Mouse (Mus musculus): ENCODE data around the gene Bend5. TPM values are rescaled to one million over a fixed set of nuclear protein-coding genes. Genes with fewer than 3 reads are reported as not detected.

Bend5 gene
- polyA plus RNA-seq, 1 experiment from 2014 or later = 1.2 TPM

DNA sequence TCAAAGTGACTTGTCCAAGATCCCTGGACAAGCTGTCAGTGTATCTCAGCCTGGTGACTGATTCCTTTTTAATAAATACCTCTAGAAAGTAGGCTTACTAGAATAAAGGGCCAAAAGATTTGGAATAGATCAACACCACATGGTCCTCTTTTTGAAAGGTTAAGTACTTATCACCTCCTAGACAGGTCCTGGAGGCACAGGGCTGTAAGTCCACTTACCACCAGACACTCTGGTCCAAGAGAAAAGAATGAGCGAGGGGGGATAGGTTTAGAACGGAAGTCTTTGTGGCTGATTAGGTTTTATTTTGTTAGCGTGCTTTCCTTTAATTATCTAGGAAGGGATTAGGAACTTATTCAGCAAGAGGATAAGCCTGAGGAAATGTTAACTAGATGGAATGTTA is 1.7 kb downstream of the Bend5 start:
- Histone ChIP-seq H3K4me1 (replicated peaks) (no peaks in the 10 kb centered on the region), H3K4me2 (no peak overlapping the region), H3K9ac (no peak overlapping the region), H3K4me3 (replicated peaks) (no peak overlapping the region), H3K9me3 (replicated peaks) (no peaks in the 10 kb centered on the region), H3K27ac (no peak overlapping the region), H3K36me3 (no peaks in the 10 kb centered on the region), H3K27me3 (peaks cover 27% of the 10 kb centered on the region)
- ATAC-seq (ENCODE audit: low read depth) (no peak), DNase-seq (no peak)
- 71% methylated on average over 3 of the region's 3 CpGs for WGBS (ENCODE audit: insufficient replicate concordance)

DNA sequence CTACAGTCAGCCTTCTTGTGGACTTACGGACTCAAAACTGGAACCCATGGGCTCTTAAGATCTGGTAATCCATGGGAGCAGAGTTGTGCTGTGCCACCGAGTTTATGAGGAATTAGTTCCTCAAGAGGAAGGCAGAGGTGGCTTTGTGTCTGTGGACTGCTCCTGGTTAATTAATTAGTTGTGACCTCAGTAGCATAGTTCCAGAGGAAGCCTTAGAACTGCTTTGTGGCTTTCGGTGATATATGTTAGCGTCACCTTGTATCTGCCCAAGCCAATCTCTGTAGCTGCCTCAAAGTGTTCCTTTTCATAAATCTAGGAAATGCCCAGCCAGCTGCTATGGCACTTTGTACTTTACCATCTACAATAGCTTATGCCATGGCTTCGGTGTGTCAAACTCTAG is 2.9 kb downstream of the Bend5 start:
- ATAC-seq (ENCODE audit: low read depth) (no peak), DNase-seq (no peak)
- H3K4me1 ChIP-seq (replicated peaks) = no peaks in the 10 kb centered on the region
- 71% methylated on average over 5 of the region's 5 CpGs for WGBS (ENCODE audit: insufficient replicate concordance)
- H3K9me3 ChIP-seq (replicated peaks) = no peaks in the 10 kb centered on the region
- no peak overlapping the region for H3K4me2 ChIP-seq
- H3K36me3 ChIP-seq = no peaks in the 10 kb centered on the region
- no peak overlapping the region for H3K9ac ChIP-seq
- H3K4me3 ChIP-seq (replicated peaks) = no peak overlapping the region
- H3K27ac ChIP-seq = no peak overlapping the region
- H3K27me3 ChIP-seq = peaks cover 27% of the 10 kb centered on the region

DNA sequence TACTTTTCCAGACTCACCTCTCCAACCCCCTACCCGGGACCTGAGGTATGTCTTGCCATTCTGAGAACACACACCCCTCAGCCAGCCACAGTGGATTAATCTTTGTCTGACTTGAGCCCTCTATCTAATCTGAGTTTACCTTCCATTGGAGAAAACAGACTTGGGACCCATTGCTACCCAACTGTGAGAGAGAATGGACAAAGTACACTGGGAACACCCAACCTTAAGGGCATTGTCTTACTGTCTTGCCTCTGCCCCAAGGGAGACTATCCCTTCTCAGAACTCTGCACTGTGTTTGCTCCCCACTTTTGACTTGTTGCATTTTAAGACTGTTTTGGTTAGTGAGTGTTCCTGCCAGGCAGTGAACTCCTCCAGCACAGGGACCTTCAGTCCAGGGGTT is 4.7 kb downstream of the Bend5 start:
- 65% methylated on average over 1 of the region's 1 CpGs for WGBS (ENCODE audit: insufficient replicate concordance)
- Histone ChIP-seq H3K27ac (no peak overlapping the region), H3K9ac (no peak overlapping the region), H3K9me3 (replicated peaks) (no peaks in the 10 kb centered on the region), H3K27me3 (peaks cover 22% of the 10 kb centered on the region), H3K4me3 (replicated peaks) (no peak overlapping the region), H3K4me2 (no peak overlapping the region), H3K4me1 (replicated peaks) (no peaks in the 10 kb centered on the region), H3K36me3 (no peaks in the 10 kb centered on the region)
- DNase-seq = no peak
- no peak for ATAC-seq (ENCODE audit: low read depth)

DNA sequence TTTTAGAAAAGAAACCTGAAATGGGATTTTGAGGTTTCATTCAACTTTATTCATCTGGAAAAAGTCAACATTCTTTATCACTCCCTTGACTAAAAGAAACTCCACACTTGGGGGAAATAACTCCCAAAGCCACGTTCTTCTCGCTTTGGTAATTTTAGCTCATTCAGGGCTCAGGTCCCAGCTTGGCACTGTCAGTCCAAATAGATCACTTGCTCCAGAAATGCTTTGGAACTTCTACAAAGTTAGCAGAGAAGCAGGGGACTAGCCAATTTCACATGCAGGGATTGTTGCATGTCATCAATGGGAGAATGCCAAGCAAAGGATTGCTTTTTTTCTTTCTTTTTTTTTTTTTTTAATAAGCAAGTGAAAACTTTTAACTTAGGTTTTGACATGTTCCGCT is 5.2 kb downstream of the Bend5 start:
- 72% methylated on average over 3 of the region's 3 CpGs for WGBS (ENCODE audit: insufficient replicate concordance)
- no peak overlapping the region for H3K4me3 ChIP-seq (replicated peaks)
- no peak overlapping the region for H3K9ac ChIP-seq
- peaks cover 16% of the 10 kb centered on the region for H3K27me3 ChIP-seq
- no peaks in the 10 kb centered on the region for H3K36me3 ChIP-seq
- H3K9me3 ChIP-seq (replicated peaks) = no peaks in the 10 kb centered on the region
- no peak for DNase-seq
- no peaks in the 10 kb centered on the region for H3K4me1 ChIP-seq (replicated peaks)
- H3K27ac ChIP-seq = no peak overlapping the region
- no peak for ATAC-seq (ENCODE audit: low read depth)
- H3K4me2 ChIP-seq = no peak overlapping the region

DNA sequence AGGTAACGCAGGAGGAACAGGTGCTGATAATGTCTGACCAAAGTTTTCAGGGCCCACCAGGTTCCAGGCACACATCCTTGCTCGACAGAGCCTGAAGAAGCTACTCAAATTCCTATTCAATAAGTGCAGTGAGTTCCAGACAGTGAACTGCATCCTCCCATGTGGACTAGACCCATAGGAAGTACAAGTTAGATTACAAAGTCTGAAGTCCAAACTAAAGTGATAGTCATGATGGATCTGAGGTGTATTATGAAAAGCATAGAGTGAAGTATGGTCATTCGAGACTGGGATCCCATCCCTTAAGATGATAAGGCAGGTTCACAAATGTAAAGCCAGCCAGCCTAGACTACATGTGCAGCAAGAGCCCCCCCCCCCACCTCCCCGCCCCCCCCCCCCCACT is 6.1 kb downstream of the Bend5 start:
- Histone ChIP-seq H3K36me3 (no peaks in the 10 kb centered on the region), H3K4me2 (no peak overlapping the region), H3K9me3 (replicated peaks) (no peaks in the 10 kb centered on the region), H3K27ac (no peak overlapping the region), H3K27me3 (peaks cover 7% of the 10 kb centered on the region), H3K4me3 (replicated peaks) (no peak overlapping the region), H3K4me1 (replicated peaks) (no peaks in the 10 kb centered on the region), H3K9ac (no peak overlapping the region)
- ATAC-seq (ENCODE audit: low read depth) (no peak), DNase-seq (no peak)
- WGBS (ENCODE audit: insufficient replicate concordance) = 60% methylated on average over 4 of the region's 4 CpGs

DNA sequence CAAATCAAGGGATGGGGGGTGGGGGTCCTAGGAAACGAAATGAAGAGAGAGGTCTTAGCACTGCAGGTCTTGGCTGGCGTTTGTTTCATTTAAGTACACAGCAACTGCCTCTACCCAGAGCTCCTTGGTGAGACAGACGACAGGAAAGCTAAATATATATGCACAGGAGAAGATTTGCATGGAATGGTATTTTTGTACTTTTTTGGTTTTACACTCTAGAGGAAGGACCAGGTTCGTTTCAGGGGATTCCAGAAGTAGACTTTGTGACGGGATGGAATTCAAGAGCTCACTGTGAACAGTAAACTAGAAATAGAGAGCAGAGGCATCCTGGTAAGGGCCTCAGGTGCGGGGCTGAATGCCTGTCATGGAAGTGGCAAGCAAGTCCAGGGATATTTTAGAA is 7.0 kb downstream of the Bend5 start:
- Histone ChIP-seq H3K27ac (no peak overlapping the region), H3K27me3 (no peaks in the 10 kb centered on the region; the same call in 1 of the 2 replicates), H3K4me1 (replicated peaks) (no peaks in the 10 kb centered on the region), H3K4me2 (no peak overlapping the region), H3K9me3 (replicated peaks) (no peaks in the 10 kb centered on the region), H3K9ac (no peak overlapping the region), H3K4me3 (replicated peaks) (no peak overlapping the region), H3K36me3 (no peaks in the 10 kb centered on the region)
- DNase-seq (no peak), ATAC-seq (ENCODE audit: low read depth) (no peak)
- 60% methylated on average over 6 of the region's 6 CpGs for WGBS (ENCODE audit: insufficient replicate concordance)

DNA sequence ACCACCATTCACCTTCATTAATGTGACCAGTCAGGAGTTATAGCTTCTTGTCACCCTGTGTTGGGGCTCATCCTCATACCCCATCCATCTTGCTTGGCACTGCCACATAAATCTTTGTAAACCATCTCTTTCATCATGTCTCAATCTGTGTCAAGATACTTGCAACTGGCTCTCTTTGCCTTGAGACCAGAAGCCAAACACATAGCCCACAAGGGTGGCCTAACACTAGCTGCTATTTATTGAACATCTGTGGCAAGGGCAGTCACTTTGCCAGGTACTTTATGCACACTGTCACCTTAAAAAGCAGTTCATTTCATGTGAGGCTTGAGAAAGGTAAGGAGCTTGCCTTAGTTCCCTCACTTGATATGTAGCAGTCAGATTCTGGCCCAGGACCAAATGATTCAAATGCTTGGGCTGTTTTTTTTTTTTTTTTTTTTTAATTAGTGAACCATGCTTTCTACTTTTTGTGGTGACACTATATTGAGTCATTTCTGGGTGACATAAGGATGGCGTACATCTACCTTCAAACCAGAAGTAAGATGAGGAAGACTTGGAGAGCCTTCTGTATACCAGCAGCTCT is 9.7 kb downstream of the Bend5 start:
- no peaks in the 10 kb centered on the region for H3K27me3 ChIP-seq
- no peaks in the 10 kb centered on the region for H3K4me1 ChIP-seq (replicated peaks)
- H3K36me3 ChIP-seq = no peaks in the 10 kb centered on the region
- no peak overlapping the region for H3K4me3 ChIP-seq (replicated peaks)
- H3K27ac ChIP-seq = no peak overlapping the region
- no peaks in the 10 kb centered on the region for H3K9me3 ChIP-seq (replicated peaks)
- 74% methylated on average over 1 of the region's 1 CpGs for WGBS (ENCODE audit: insufficient replicate concordance)
- no peak overlapping the region for H3K4me2 ChIP-seq
- H3K9ac ChIP-seq = no peak overlapping the region
- ATAC-seq (ENCODE audit: low read depth) = no peak
- DNase-seq = no peak

DNA sequence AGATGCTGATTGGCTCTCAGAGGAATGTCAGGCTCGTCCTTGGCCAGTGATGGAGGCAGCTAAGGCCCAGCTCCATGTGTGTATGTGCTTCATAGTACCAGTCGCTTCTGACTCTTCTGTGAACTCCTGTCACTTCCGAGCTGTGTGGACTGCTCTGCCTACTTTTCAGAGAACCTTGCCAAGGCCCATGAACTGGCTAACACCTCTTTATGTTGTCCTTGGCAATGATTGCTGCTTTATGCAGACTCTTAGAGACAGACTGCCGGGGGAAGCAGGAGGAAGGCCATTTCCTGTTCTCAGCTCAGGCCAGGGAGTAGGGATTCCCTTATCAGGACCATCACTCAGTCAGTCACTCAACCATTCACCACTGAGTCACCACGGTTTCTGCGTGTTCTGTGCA is 10.4 kb downstream of the Bend5 start:
- Histone ChIP-seq H3K4me2 (no peak overlapping the region), H3K9ac (no peak overlapping the region), H3K9me3 (replicated peaks) (no peaks in the 10 kb centered on the region), H3K36me3 (no peaks in the 10 kb centered on the region), H3K27ac (no peak overlapping the region), H3K4me3 (replicated peaks) (no peak overlapping the region), H3K27me3 (no peaks in the 10 kb centered on the region), H3K4me1 (replicated peaks) (no peaks in the 10 kb centered on the region)
- WGBS (ENCODE audit: insufficient replicate concordance) = 35% methylated on average over 6 of the region's 6 CpGs
- ATAC-seq (ENCODE audit: low read depth) (no peak), DNase-seq (no peak)

DNA sequence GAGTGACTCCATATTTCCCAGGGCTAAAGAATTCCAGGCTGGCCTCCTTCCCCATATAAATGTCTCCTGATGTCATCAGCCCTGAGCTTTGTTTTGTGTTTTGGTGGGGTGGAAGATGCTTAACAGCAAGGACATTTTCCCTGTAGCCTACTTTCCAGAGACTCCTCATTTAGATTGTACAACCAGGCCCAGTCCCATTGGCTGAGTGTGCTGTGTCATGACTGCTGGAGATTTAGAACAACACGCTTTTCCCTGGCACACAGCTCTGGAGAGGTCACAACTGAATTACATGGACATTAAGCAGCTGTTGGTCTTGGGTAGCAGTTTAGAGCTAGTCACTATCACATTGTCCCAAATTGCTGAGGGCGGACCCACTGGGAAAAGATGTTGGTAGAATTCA is 16.4 kb downstream of the Bend5 start:
- H3K27ac ChIP-seq = no peak overlapping the region
- no peak for DNase-seq
- no peak for ATAC-seq (ENCODE audit: low read depth)
- no peak overlapping the region for H3K9ac ChIP-seq
- no peaks in the 10 kb centered on the region for H3K36me3 ChIP-seq
- H3K4me1 ChIP-seq (replicated peaks) = no peaks in the 10 kb centered on the region; the same call in 1 of the 2 replicates
- H3K27me3 ChIP-seq = no peaks in the 10 kb centered on the region
- WGBS (ENCODE audit: insufficient replicate concordance) = 67% methylated on average over 2 of the region's 2 CpGs
- no peak overlapping the region for H3K4me2 ChIP-seq
- no peak overlapping the region for H3K4me3 ChIP-seq (replicated peaks)
- H3K9me3 ChIP-seq (replicated peaks) = no peaks in the 10 kb centered on the region

DNA sequence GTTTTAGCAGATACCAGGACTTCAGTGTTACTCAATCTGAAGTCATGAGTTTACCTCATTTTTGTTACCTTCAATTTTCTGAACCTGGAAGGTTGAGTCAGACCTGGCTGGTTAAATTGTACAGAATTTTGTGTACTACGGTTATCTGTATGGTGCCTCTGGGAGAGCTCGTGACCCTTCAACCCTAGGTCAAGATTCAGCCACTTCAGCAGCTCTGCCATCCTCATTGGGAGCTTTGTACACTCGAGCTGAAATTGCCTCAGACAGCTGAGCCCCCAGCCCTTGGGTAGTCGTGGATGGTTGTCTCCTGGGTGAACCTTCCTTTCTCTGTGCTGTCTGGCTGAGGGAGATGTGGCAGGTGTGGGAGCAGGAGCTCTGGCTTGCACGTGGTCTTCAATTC is 17.2 kb downstream of the Bend5 start:
- Histone ChIP-seq H3K27ac (no peak overlapping the region), H3K4me2 (no peak overlapping the region), H3K9ac (no peak overlapping the region), H3K27me3 (no peaks in the 10 kb centered on the region), H3K4me1 (replicated peaks) (no peaks in the 10 kb centered on the region; the same call in 1 of the 2 replicates), H3K9me3 (replicated peaks) (no peaks in the 10 kb centered on the region), H3K4me3 (replicated peaks) (no peak overlapping the region), H3K36me3 (no peaks in the 10 kb centered on the region)
- no peak for ATAC-seq (ENCODE audit: low read depth)
- 55% methylated on average over 5 of the region's 5 CpGs for WGBS (ENCODE audit: insufficient replicate concordance)
- DNase-seq = no peak

DNA sequence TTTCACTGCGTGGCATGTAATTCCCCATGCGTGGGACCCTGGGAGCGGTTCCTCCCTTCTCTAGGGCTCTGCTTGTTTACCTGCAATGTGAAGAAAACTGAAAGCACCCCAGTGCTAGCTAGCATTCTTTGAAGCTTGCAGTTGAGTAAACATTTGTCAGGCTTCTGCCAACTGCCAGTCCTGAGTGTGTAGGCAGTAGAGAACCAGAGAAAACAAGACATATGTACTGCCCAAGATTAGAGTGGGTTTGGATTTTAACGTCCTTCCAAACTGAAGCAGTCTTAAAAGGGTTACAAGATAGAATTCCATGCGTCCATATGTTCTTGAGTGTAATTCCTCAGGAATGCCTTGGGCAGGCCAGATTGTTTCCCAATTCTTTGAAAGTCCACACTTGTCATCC is 17.6 kb downstream of the Bend5 start:
- no peak for DNase-seq
- H3K4me2 ChIP-seq = no peak overlapping the region
- no peaks in the 10 kb centered on the region for H3K9me3 ChIP-seq (replicated peaks)
- ATAC-seq (ENCODE audit: low read depth) = no peak
- H3K36me3 ChIP-seq = no peaks in the 10 kb centered on the region
- no peak overlapping the region for H3K9ac ChIP-seq
- no peak overlapping the region for H3K27ac ChIP-seq
- no peak overlapping the region for H3K4me3 ChIP-seq (replicated peaks)
- no peaks in the 10 kb centered on the region for H3K27me3 ChIP-seq
- no peaks in the 10 kb centered on the region; the same call in 1 of the 2 replicates for H3K4me1 ChIP-seq (replicated peaks)
- WGBS (ENCODE audit: insufficient replicate concordance) = 56% methylated on average over 5 of the region's 5 CpGs

DNA sequence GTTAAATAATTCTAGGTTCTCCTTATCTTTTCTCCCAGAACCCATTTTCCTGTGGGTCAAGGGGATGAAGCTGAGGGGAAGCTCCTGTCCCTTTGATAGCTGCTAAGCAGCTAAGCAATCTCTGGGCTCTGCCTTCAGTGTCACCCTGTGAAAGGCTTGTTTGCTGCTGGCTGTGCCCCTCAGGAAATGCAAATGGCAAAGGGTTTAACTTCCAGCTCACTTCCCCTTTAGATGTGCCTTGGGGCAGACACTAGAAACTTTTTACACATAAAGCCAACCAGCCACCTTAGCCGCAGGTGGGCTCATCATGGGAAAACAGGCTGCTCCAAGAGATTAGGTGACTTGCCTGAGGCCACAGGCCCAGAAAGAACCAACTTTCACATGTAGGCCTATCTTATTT is 26.9 kb downstream of the Bend5 start:
- no peak overlapping the region for H3K4me3 ChIP-seq (replicated peaks)
- DNase-seq (no peak), ATAC-seq (ENCODE audit: low read depth) (no peak)
- WGBS (ENCODE audit: insufficient replicate concordance) = 36% methylated on average over 1 of the region's 1 CpGs
- H3K27ac ChIP-seq = no peak overlapping the region
- H3K9ac ChIP-seq = no peak overlapping the region
- H3K27me3 ChIP-seq = no peaks in the 10 kb centered on the region
- H3K4me1 ChIP-seq (replicated peaks) = peaks cover 19% of the 10 kb centered on the region
- no peaks in the 10 kb centered on the region for H3K36me3 ChIP-seq
- no peak overlapping the region for H3K4me2 ChIP-seq
- H3K9me3 ChIP-seq (replicated peaks) = 0 out of 2 replicates have a peak, but pooled peaks cover 3% of the 10 kb centered on the region
